Mouse (Mus musculus) adrenal gland, adult (tissue): ENCODE data around the gene Ssh1.

Experiments
- DNase-seq, 2 experiments: peaks; one replicate each; pipeline ENCODE4 v3.0.0; 2022 to 2023; ENCODE audit warnings: low spot score in 1 of 2; ENCODE audit not compliant: inconsistent age in 2 of 2

The Ssh1 gene

DNA sequence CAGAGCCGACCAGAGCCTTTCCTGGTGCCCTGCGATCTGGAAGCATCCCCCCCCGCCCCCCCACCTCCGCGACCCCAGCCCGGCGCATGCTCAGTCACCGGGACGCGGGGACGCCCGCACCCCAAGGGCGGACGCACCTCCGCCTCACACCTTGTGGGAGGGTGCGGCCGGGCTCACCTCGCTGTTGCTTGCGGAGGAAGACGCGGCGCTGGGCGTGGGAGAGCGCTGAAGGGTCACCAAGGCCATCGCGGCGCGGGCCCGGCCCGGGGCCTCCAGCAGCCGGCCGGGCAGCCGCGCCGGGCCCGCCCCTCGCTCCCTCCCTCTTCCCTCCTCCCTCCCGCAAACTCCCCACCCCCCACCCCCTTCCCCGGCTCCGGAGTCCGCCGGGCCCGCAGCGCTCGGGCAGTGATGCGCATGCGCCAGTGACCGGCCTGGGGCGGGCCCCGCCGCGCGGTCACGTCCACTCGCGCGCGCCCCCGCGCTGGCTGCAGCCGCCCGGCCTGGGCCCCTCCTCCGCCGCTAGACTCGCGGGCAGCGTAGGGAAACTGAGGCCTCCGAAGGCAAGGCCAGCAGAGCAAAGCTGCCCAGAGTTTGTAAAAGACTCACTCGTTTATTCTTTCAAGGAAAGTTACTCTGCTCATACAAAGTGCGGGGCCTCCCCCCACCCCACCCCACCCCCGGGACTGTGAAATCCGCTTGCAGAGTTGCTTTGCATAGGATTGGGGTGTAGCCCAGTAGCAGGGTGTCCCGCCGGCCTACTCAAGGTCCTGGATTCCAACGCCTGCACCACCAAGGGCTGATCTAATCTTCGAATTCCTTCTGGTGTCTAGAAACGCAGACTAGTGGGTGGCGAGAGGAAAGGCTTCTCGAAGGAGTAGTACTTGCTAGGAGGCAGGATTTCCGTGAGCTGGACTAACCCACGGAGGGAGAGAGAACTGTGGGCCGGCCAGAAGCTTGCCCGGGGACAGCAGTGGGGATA, at the start of gene Ssh1:
TSS of gene Ssh1 (minus strand) at position 408 of the 979 bp plus-strand sequence.
- peak; percentile 94 to 97 for DNase-seq

GRCm38 (mm10) chr5:114041327-114041930, 47.7 kb upstream of the Ssh1 start:
- DNase-seq = peak; percentile 33 to 64

- DNase-seq = no peak
Observed at GRCm38 (mm10) chr5:114040911-114041310, 47.2 kb upstream of the Ssh1 start.

DNA sequence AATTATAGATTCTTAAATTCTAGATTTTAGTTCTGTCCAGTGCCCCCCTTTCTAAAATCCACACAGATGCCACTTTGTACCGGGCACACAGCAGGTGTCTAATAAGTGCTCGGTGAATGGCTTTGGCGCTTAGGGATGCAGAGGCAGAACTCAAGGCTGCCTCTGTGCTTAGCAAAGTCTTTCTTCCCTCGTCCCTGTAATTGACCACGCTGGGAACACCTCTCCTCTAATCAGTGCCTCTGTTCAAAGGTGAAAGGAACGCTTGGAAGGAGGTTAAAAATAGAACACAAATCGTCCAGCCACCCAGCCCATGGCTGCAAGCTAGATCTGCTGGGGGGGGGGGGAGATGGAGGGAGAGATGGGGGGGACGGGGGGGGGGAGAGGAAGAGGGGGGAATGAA, 46.8 kb upstream of the Ssh1 start:
- no peak for DNase-seq

GRCm38 (mm10) chr5:114035111-114035510, 41.4 kb upstream of the Ssh1 start:
- no peak for DNase-seq

DNA sequence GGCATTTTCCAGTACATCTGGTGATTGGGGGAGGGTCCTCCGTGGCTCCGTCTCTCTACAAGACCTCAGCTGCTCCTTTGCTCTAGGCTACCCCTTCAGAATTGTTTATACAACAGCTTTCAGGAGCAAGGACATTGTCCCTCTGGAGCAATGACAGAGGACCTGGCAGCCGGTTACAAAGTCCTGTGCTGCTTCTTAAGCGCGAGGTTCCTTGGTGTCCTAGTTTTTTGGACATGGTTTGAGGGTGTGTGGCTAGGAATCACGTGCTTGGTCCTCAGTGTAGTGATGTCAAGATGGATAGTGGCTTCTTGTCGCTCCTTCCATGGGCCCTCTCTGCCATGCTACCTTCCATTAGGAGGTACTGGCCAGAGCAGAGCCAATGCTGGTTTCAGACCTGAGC, 40.7 kb upstream of the Ssh1 start:
- DNase-seq = no peak

- no peak for DNase-seq
Observed at GRCm38 (mm10) chr5:114032161-114032763, 38.6 kb upstream of the Ssh1 start.

- no peak for DNase-seq
Observed at GRCm38 (mm10) chr5:114030652-114031051, 37.0 kb upstream of the Ssh1 start.

DNA sequence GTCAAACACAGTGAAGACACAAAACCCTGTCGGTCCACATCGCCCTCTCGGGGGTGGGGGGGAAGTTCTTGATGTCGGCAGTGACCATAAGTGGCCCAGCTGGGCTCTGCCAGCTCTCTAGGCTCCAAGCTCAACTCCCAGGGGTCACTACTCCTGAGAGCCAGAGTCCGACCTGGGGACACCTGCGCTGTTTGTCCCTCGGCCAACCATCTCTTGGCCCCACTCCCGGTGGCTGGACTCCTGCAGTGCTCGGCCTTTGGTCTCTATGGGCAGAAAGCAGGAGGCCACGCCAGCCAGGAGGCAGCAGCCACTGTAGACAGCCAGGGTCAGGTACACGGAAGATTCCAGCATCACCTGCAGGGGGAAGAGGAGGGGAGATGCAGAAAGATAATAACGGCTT, 34.4 kb upstream of the Ssh1 start:
- DNase-seq = no peak

- DNase-seq = no peak
Observed at GRCm38 (mm10) chr5:114027217-114027944, 33.7 kb upstream of the Ssh1 start.

DNA sequence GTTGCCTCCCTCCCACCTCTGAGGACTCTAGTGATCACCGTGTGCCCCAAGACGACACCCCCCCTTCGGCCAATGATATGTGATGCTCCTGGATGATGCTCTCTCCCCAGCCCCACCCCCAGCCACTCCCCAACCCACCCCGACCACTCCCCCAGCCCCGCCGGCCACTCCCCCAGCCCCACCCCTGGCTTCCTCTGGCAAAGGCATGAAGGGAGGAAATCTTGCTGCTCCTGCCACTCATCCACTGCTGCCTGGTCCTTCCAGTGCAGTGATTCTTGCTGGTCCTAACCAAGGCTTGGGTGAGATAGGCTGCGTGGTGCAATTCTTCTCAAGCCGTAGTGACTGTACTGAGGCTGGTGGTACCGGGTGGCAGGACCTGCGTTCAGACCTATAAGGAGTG, 31.2 kb upstream of the Ssh1 start:
- DNase-seq = no peak

DNA sequence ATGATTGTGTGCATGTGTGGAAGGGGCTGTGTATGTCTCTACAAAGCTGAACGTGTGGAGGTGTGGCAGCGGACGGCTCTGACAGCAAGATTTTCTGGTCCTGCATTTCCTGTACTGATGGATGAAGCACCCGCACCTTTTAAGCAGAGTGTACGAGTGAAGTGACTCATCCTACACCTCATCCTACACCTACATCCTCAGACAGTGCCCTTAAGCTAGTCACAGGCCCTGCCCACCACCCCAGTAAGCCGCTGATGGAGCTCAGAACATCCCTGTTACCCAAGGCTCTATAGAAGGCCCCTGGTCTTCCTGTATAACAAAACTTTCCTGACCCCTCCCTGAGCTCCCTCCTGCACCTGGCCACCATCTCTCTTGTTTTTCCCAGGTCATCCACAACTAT, 30.7 kb upstream of the Ssh1 start:
- DNase-seq = no peak

DNA sequence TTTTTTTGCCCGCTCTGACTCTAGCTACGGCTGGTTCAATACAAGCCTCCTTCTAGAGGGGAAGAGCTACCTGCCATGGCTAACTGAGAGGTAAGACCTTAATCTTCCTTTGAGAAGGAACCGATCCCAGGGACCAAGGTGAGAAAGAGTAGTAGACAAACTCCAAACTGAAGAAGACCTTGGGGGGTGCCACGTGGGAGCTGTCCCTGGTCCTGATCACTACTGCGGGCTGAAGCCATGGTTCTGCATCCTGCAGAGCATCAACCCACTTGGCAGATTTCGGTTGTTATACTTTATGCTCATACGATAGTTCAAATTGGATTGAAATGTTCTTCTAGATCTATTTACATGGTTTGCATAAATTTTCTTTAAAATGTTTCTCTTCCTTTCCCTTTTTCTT, 21.4 kb upstream of the Ssh1 start:
- DNase-seq = peak in 1 of 2 experiments; percentile 44

DNA sequence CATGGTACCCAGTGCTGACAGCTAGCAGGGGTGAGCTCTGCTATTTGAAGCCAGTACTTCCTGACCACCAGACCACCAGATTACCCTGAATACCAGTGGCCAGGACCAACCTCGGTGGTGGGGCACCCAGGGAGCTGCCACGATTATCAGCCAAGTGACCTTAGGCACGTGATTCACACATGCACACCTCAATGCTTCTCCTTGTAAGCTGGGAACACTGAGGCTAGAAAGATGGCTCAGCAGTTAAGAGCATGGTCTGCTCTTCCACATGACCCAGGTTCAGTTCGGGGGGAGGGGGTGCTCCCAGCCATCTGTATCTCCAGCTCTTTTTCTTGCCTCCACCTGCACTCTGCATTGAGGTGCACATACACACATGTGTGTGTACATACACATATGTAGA, 15.4 kb upstream of the Ssh1 start:
- DNase-seq = no peak

DNA sequence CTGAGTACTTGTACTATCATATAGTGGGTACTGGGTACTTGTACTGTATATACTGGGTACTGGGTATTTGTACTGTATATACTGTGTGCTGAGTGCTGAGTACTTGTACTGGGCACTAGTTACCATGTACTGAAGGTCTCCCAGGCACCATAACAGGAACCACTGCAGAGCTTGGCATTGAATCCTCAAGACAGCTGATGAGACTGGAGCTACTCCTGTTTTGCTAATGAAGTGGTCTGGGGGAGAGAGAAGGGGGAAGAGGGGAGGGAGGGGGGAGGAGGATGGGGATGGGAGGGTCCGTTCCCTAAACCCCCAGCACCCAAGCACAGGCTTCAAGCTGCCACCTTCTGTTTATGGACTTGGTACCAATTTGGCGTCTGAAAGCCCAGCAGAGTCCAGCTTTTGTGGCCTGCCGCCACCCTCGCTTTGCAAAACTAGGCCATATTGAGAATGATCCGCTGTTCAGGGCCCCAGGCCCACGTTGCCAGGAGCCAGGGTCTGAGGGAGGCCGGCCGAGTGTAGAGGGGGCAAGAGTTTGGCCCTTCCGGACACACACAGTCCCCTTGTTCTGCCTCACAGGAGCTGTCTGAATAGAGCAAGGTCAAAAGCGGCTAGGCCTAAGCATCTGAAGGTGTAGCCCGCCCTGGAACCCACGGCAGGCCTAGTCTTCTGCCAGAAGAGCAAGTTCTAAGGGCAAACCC, 14.2 kb upstream of the Ssh1 start:
- no peak for DNase-seq

DNA sequence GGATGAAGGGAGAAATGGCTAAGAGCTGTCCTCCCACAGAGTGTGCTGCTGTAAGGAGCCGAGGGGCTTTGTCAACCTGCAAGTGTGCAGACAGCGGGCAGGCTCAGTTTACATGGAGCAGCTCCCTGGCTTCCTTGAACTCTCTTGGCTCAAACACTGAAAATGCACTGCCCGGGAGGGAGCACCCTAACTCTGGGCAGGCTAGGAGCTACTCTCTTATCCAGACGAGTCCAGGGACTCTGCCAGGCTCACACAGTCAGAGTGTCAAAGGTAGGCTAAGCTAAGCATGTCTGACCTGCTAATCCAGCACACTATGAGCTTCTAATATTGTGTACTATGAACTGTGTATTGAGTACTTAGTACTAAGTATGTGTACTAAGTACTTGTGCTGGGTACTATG, 13.3 kb upstream of the Ssh1 start:
- DNase-seq = no peak

DNA sequence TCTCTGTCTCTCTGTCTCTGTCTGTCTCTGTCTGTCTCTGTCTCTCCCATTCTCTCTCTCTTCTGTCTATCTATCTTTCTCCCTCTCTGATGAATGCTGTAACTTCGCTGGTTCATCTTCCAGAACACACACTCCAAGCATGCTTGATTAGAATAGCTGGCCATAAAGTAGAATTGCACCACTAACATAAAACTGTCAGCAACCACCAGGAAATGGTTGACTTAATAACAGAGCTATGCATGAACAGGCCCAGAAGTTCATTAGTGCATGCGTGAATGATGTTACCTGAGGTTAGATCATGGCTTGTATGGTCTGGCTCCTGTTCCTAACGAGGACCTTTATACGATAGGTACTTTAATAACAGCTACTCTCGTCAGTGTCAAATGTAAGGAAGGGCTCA, 11.4 kb upstream of the Ssh1 start:
- no peak for DNase-seq

- DNase-seq = no peak
Observed at GRCm38 (mm10) chr5:114004573-114004972, 10.9 kb upstream of the Ssh1 start.

DNA sequence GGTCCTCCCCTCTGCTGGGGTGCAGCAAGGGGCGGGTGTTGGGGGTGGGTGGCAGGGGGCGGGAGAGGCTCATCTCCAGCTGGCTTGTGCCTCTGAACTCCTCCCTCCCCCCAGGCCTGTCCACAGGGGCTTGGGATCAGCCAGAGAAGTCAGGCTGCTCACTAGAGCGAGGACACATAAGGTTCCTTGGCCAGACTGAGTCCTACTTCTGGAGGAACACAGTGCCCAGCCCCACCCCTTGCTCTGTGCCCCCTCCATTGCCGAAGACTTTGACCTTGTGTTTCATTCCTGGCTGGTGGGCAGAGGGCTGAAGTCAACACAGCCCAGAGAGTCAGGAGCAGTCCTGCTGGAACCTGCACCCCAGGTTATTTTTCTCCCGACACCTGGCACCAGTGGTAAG, 9.8 kb upstream of the Ssh1 start, which contains the start of gene Dao:
TSS of gene Dao (plus strand) at position 162 of the 400 bp plus-strand sequence.
- DNase-seq = no peak

DNA sequence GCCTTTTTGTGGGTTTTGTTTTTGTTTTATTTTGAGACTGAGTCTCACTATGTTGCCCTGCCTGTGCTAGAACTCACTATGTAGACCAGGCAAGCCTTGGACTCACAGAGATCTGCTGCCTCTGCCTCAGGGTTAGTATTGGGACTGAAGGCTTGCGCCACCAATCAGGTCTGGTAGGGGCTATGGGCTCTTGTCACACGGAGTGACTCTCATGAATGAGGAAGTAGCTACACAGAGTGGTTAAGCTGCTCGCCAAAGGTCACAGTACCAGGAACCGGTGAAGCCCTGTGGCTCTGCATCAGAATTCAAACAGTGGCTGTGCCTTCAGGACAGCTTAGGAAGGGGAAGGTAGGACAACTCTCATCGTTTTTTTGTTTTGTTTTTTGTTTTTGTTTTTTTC, 5.7 kb upstream of the Ssh1 start:
- peak in 1 of 2 experiments; percentile 23 for DNase-seq

- DNase-seq = no peak
Observed at GRCm38 (mm10) chr5:113996458-113996857, 2.8 kb upstream of the Ssh1 start.
